Mouse (Mus musculus): ENCODE results near the gene 1110059E24Rik. TPM values are rescaled to one million over a fixed set of nuclear protein-coding genes. Genes with fewer than 3 reads are reported as not detected.
"Not testable (repeated sequence)": the region's sequence is repeated elsewhere in the genome, so short reads cannot be mapped to it uniquely, and the experiment has no call there.

Gene 1110059E24Rik
- polyA plus RNA-seq, 1 experiment from 2014 or later = 12.8 TPM

- H3K4me1 ChIP-seq (replicated peaks) = peaks cover 30% of the 10 kb centered on the region
- no peaks in the 10 kb centered on the region for H3K9me3 ChIP-seq (replicated peaks)
- H3K4me2 ChIP-seq = no peak overlapping the region
- ATAC-seq (ENCODE audit: insufficient read depth) = no peak
- WGBS (ENCODE audit: insufficient replicate concordance) = 38% methylated on average over 6 of the region's 6 CpGs
- no peak overlapping the region for H3K4me3 ChIP-seq (replicated peaks)
- H3K36me3 ChIP-seq (replicated peaks) = no peaks in the 10 kb centered on the region
- no peaks in the 10 kb centered on the region for H3K27me3 ChIP-seq
- H3K27ac ChIP-seq (replicated peaks) = no peak overlapping the region
- no peak overlapping the region for H3K9ac ChIP-seq
These were observed 6.6 kb downstream of the 1110059E24Rik start for GRCm38 (mm10) chr19:21646142-21646541.

GRCm38 (mm10) chr19:21645301-21645700, 7.5 kb downstream of the 1110059E24Rik start:
- no peak for ATAC-seq (ENCODE audit: insufficient read depth)
- H3K27ac ChIP-seq (replicated peaks) = no peak overlapping the region

GRCm38 (mm10) chr19:21643935-21644334, 8.8 kb downstream of the 1110059E24Rik start:
- Histone ChIP-seq H3K36me3 (replicated peaks) (no peaks in the 10 kb centered on the region), H3K4me1 (replicated peaks) (peaks cover 23% of the 10 kb centered on the region), H3K9me3 (replicated peaks) (no peaks in the 10 kb centered on the region), H3K27ac (replicated peaks) (no peak overlapping the region), H3K9ac (no peak overlapping the region), H3K4me2 (no peak overlapping the region), H3K4me3 (replicated peaks) (no peak overlapping the region), H3K27me3 (no peaks in the 10 kb centered on the region)
- ATAC-seq (ENCODE audit: insufficient read depth) = no peak
- WGBS (ENCODE audit: insufficient replicate concordance) = 51% methylated on average over 1 of the region's 1 CpGs

More at GRCm38 (mm10) chr19:21645301-21645700, 7.5 kb downstream of the 1110059E24Rik start:
- peaks cover 23% of the 10 kb centered on the region for H3K4me1 ChIP-seq (replicated peaks)
- no peaks in the 10 kb centered on the region for H3K9me3 ChIP-seq (replicated peaks)
- 69% methylated on average over 4 of the region's 4 CpGs for WGBS (ENCODE audit: insufficient replicate concordance)
- H3K27me3 ChIP-seq = no peaks in the 10 kb centered on the region
- no peaks in the 10 kb centered on the region for H3K36me3 ChIP-seq (replicated peaks)
- H3K9ac ChIP-seq = no peak overlapping the region
- H3K4me2 ChIP-seq = no peak overlapping the region
- no peak overlapping the region for H3K4me3 ChIP-seq (replicated peaks)

GRCm38 (mm10) chr19:21637672-21638071, 15.1 kb downstream of the 1110059E24Rik start:
- no peak for ATAC-seq (ENCODE audit: insufficient read depth)
- 68% methylated on average over 7 of the region's 7 CpGs for WGBS (ENCODE audit: insufficient replicate concordance)
- no peak overlapping the region for H3K9ac ChIP-seq
- no peak overlapping the region for H3K4me3 ChIP-seq (replicated peaks)
- no peak overlapping the region for H3K4me2 ChIP-seq
- H3K4me1 ChIP-seq (replicated peaks) = no peaks in the 10 kb centered on the region
- H3K36me3 ChIP-seq (replicated peaks) = no peaks in the 10 kb centered on the region
- no peaks in the 10 kb centered on the region for H3K27me3 ChIP-seq
- no peaks in the 10 kb centered on the region for H3K9me3 ChIP-seq (replicated peaks)
- no peak overlapping the region for H3K27ac ChIP-seq (replicated peaks)

GRCm38 (mm10) chr19:21636907-21637306, 15.9 kb downstream of the 1110059E24Rik start:
- Histone ChIP-seq H3K9me3 (replicated peaks) (no peaks in the 10 kb centered on the region), H3K27ac (replicated peaks) (no peak overlapping the region), H3K4me2 (no peak overlapping the region), H3K36me3 (replicated peaks) (no peaks in the 10 kb centered on the region), H3K4me3 (replicated peaks) (no peak overlapping the region), H3K4me1 (replicated peaks) (no peaks in the 10 kb centered on the region), H3K9ac (no peak overlapping the region), H3K27me3 (no peaks in the 10 kb centered on the region)
- ATAC-seq (ENCODE audit: insufficient read depth) = no peak
- 52% methylated on average over 3 of the region's 3 CpGs for WGBS (ENCODE audit: insufficient replicate concordance)

- no peaks in the 10 kb centered on the region for H3K36me3 ChIP-seq (replicated peaks)
- no peak overlapping the region for H3K9ac ChIP-seq
- H3K27ac ChIP-seq (replicated peaks) = no peak overlapping the region
- 50% methylated on average over 2 of the region's 2 CpGs for WGBS (ENCODE audit: insufficient replicate concordance)
- H3K4me3 ChIP-seq (replicated peaks) = no peak overlapping the region
- H3K27me3 ChIP-seq = no peaks in the 10 kb centered on the region
- H3K9me3 ChIP-seq (replicated peaks) = no peaks in the 10 kb centered on the region
- H3K4me2 ChIP-seq = no peak overlapping the region
- 0 out of 2 replicates have a peak, but pooled peaks cover 2% of the 10 kb centered on the region for H3K4me1 ChIP-seq (replicated peaks)
- ATAC-seq (ENCODE audit: insufficient read depth) = no peak
These were observed 17.4 kb downstream of the 1110059E24Rik start for GRCm38 (mm10) chr19:21635406-21635805.

GRCm38 (mm10) chr19:21630656-21631331, 22.0 kb downstream of the 1110059E24Rik start:
- WGBS (ENCODE audit: insufficient replicate concordance) = 26% methylated on average over 14 of the region's 14 CpGs
- ATAC-seq (ENCODE audit: insufficient read depth) = no peak

GRCm38 (mm10) chr19:21629501-21629900, 23.3 kb downstream of the 1110059E24Rik start:
- H3K9ac ChIP-seq = no peak overlapping the region
- H3K4me3 ChIP-seq (replicated peaks) = no peak overlapping the region
- no peak for ATAC-seq (ENCODE audit: insufficient read depth)
- no peaks in the 10 kb centered on the region for H3K27me3 ChIP-seq
- no peaks in the 10 kb centered on the region for H3K9me3 ChIP-seq (replicated peaks)
- no peak overlapping the region for H3K4me2 ChIP-seq
- H3K36me3 ChIP-seq (replicated peaks) = no peaks in the 10 kb centered on the region
- peaks cover 2% of the 10 kb centered on the region; the same call in 1 of the 2 replicates for H3K4me1 ChIP-seq (replicated peaks)
- WGBS (ENCODE audit: insufficient replicate concordance) = 60% methylated on average over 1 of the region's 1 CpGs
- no peak overlapping the region for H3K27ac ChIP-seq (replicated peaks)

More at GRCm38 (mm10) chr19:21630656-21631331, 22.0 kb downstream of the 1110059E24Rik start:
- H3K9me3 ChIP-seq (replicated peaks) = no peaks in the 10 kb centered on the region
- H3K4me1 ChIP-seq (replicated peaks) = 0 out of 2 replicates have a peak, but pooled peaks cover 2% of the 10 kb centered on the region
- H3K9ac ChIP-seq = no peak overlapping the region
- no peak overlapping the region for H3K4me3 ChIP-seq (replicated peaks)
- no peak overlapping the region for H3K27ac ChIP-seq (replicated peaks)
- no peak overlapping the region for H3K4me2 ChIP-seq
- no peaks in the 10 kb centered on the region for H3K27me3 ChIP-seq
- H3K36me3 ChIP-seq (replicated peaks) = no peaks in the 10 kb centered on the region

- Histone ChIP-seq H3K9me3 (replicated peaks) (no peaks in the 10 kb centered on the region), H3K4me1 (replicated peaks) (peaks cover 4% of the 10 kb centered on the region), H3K27ac (replicated peaks) (no peak overlapping the region), H3K4me2 (no peak overlapping the region), H3K36me3 (replicated peaks) (no peaks in the 10 kb centered on the region), H3K9ac (no peak overlapping the region), H3K4me3 (replicated peaks) (no peak overlapping the region), H3K27me3 (no peaks in the 10 kb centered on the region)
- ATAC-seq (ENCODE audit: insufficient read depth) = no peak
- 80% methylated on average over 1 of the region's 1 CpGs for WGBS (ENCODE audit: insufficient replicate concordance)
These were observed 23.7 kb downstream of the 1110059E24Rik start for GRCm38 (mm10) chr19:21629030-21629429.

- not testable (repeated sequence) for ATAC-seq (ENCODE audit: insufficient read depth)
These were observed 24.3 kb downstream of the 1110059E24Rik start for GRCm38 (mm10) chr19:21628440-21628839.

GRCm38 (mm10) chr19:21626271-21626988, 26.3 kb downstream of the 1110059E24Rik start:
- Histone ChIP-seq H3K4me3 (replicated peaks) (no peak overlapping the region), H3K27ac (replicated peaks) (no peak overlapping the region), H3K9ac (no peak overlapping the region), H3K9me3 (replicated peaks) (no peaks in the 10 kb centered on the region), H3K4me1 (replicated peaks) (peaks cover 7% of the 10 kb centered on the region), H3K4me2 (no peak overlapping the region), H3K36me3 (replicated peaks) (no peaks in the 10 kb centered on the region), H3K27me3 (no peaks in the 10 kb centered on the region)
- WGBS (ENCODE audit: insufficient replicate concordance) = 62% methylated on average over 6 of the region's 6 CpGs
- no peak for ATAC-seq (ENCODE audit: insufficient read depth)

More at GRCm38 (mm10) chr19:21628440-21628839, 24.3 kb downstream of the 1110059E24Rik start:
- not testable (repeated sequence) for H3K9me3 ChIP-seq (replicated peaks); H3K4me1 ChIP-seq (replicated peaks); H3K27me3 ChIP-seq; H3K27ac ChIP-seq (replicated peaks); H3K36me3 ChIP-seq (replicated peaks); H3K4me3 ChIP-seq (replicated peaks); H3K9ac ChIP-seq; H3K4me2 ChIP-seq
- WGBS (ENCODE audit: insufficient replicate concordance) = 51% methylated on average over 11 of the region's 11 CpGs

Measured in liver, embryonic 15.5 days (tissue).